Comparison of ENCODE assay signal across 26 mouse cellular contexts in genomic region chr5:98842600-98843310, GRCm38 (mm10). TPM values are rescaled to one million over a fixed set of nuclear protein-coding genes. Genes with fewer than 3 reads are reported as not detected.
A peak's percentile ranks its signal among the peaks of the same experiment; 100 is the strongest.
DNase-seq lines count a peak whose midpoint lies in the region; ATAC-seq and TF ChIP-seq lines count a peak whose summit lies in the region.
"Had no signal": no experiment of that assay in that cellular context is flagged by ENCODE, and none has a peak within 500 bp of the region (broad histone marks: within the 10 kb centered on the region; RNA-seq: fewer than 3 reads in every experiment).

No protein-coding gene starts in this region.

- no peaks in the 10 kb centered on the region for H3K27me3 ChIP-seq in intestine, embryonic 14.5 days (replicated peaks; ENCODE audit: control insufficient read depth, insufficient read depth, low read length)
- H3K27me3 ChIP-seq in intestine, embryonic 16.5 days (replicated peaks; ENCODE audit: control insufficient read depth, insufficient read depth, low read length): no peaks in the 10 kb centered on the region; the same call in 1 of the 2 replicates
- H3K27me3 ChIP-seq in small intestine, adult 2 months (ENCODE audit: control insufficient read depth, insufficient read depth, low read length): no peaks in the 10 kb centered on the region
- H3K27me3 ChIP-seq: CH12.LX; embryonic facial prominence, embryonic 15.5 days; forebrain, embryonic 12.5 days; Patski had no signal

- WGBS in intestine, embryonic 14.5 days: 55% methylated on average over 7 of the region's 7 CpGs
- 53% methylated on average over 7 of the region's 7 CpGs for WGBS in intestine, embryonic 16.5 days
- WGBS in small intestine, adult 2 months: 30% methylated on average over 7 of the region's 7 CpGs

- H3K4me2 ChIP-seq in intestine, embryonic 14.5 days (ENCODE audit: low read length): no peak overlapping the region
- no peak overlapping the region for H3K4me2 ChIP-seq in intestine, embryonic 16.5 days (ENCODE audit: low read depth, low read length)
- H3K4me2 ChIP-seq: embryonic facial prominence, embryonic 13.5 days; embryonic facial prominence, embryonic 15.5 days; forebrain, embryonic 12.5 days had no signal

- peaks cover 3% of the 10 kb centered on the region; the same call in 1 of the 2 replicates for H3K4me1 ChIP-seq in intestine, embryonic 14.5 days (replicated peaks; ENCODE audit: control insufficient read depth, insufficient read depth, low read length)
- peaks cover 12% of the 10 kb centered on the region for H3K4me1 ChIP-seq in intestine, embryonic 16.5 days (ENCODE audit: control insufficient read depth, insufficient read depth, low read length)
- peaks cover 21% of the 10 kb centered on the region for H3K4me1 ChIP-seq in small intestine, adult 2 months (ENCODE audit: control insufficient read depth, insufficient read depth, insufficient read length, low read length)
- H3K4me1 ChIP-seq: forebrain, embryonic 10.5 days; forebrain, embryonic 12.5 days had no signal

- H3K4me3 ChIP-seq in intestine, embryonic 14.5 days (ENCODE audit: low read depth, low read length): no peak overlapping the region
- no peak overlapping the region for H3K4me3 ChIP-seq in intestine, embryonic 16.5 days (ENCODE audit: low read length)
- H3K4me3 ChIP-seq in small intestine, adult 2 months (ENCODE audit: low read depth, low read length): no peak overlapping the region
- H3K4me3 ChIP-seq: embryonic facial prominence, embryonic 13.5 days; embryonic facial prominence, embryonic 15.5 days; erythroblast, embryonic 14.5 days; forebrain, embryonic 10.5 days; forebrain, embryonic 12.5 days had no signal

- ATAC-seq in intestine, embryonic 14.5 days (replicated peaks; ENCODE audit: low FRiP score, low TSS enrichment, low read depth): peak; percentile 68; the same call in 1 of the 2 replicates
- peak; percentile 95 for ATAC-seq in intestine, embryonic 16.5 days
- ATAC-seq: activated CD4-positive, CD25-positive, alpha-beta regulatory T cell, adult 4 months; CD4-positive, CD25-positive, alpha-beta regulatory T cell, adult 4 months; forebrain, embryonic 14.5 days; forebrain, embryonic 16.5 days; Patski had no signal

- no peak overlapping the region for H3K27ac ChIP-seq in intestine, embryonic 14.5 days (ENCODE audit: low read depth)
- H3K27ac ChIP-seq in intestine, embryonic 16.5 days (ENCODE audit: low read length): 0 out of 2 replicates have a peak overlapping the region, but pooled peaks have one; percentile 17
- peak overlapping the region; percentile 83 for H3K27ac ChIP-seq in small intestine, adult 2 months (ENCODE audit: insufficient read depth, low read depth, low read length)
- H3K27ac ChIP-seq: embryonic facial prominence, embryonic 13.5 days; embryonic facial prominence, embryonic 15.5 days; forebrain, embryonic 10.5 days; forebrain, embryonic 12.5 days had no signal

- H3K9me3 ChIP-seq in intestine, embryonic 14.5 days (ENCODE audit: control insufficient read depth, low read length): no peaks in the 10 kb centered on the region
- H3K9me3 ChIP-seq in intestine, embryonic 16.5 days (ENCODE audit: control insufficient read depth, low read length): no peaks in the 10 kb centered on the region
- H3K9me3 ChIP-seq: embryonic facial prominence, embryonic 13.5 days; embryonic facial prominence, embryonic 15.5 days; forebrain, embryonic 10.5 days; forebrain, embryonic 12.5 days had no signal

- H3K36me3 ChIP-seq in intestine, embryonic 14.5 days (ENCODE audit: control insufficient read depth, insufficient read depth, low read length): no peaks in the 10 kb centered on the region
- no peaks in the 10 kb centered on the region for H3K36me3 ChIP-seq in intestine, embryonic 16.5 days (ENCODE audit: control insufficient read depth, insufficient read depth, low read length)
- no peaks in the 10 kb centered on the region for H3K36me3 ChIP-seq in small intestine, adult 2 months (ENCODE audit: control insufficient read depth, insufficient read depth, low read length)
- H3K36me3 ChIP-seq: embryonic facial prominence, embryonic 13.5 days; embryonic facial prominence, embryonic 15.5 days; forebrain, embryonic 10.5 days; forebrain, embryonic 12.5 days; G1E had no signal

- DNase-seq in intestine, embryonic 14.5 days (ENCODE audit: low spot score): no peak
- no peak for DNase-seq in adipocyte (ENCODE audit: low spot score)
- DNase-seq in frontal cortex, postnatal 36 days (ENCODE audit: low spot score in 2 of 2): no peak
- DNase-seq: adrenal gland, adult 2 months; adrenal gland, postnatal 10 days; adrenal gland, postnatal 25 days; B cell, adult 2 months; cerebellum, adult 11 months; cerebellum, adult 18-20 months; cerebellum, adult 8-10 months; cerebellum, adult 9-11 months; cerebellum, postnatal 25 days had no signal

- H3K9ac ChIP-seq in intestine, embryonic 14.5 days (ENCODE audit: low read length): no peak overlapping the region
- no peak overlapping the region for H3K9ac ChIP-seq in intestine, embryonic 16.5 days (ENCODE audit: low read depth, low read length)
- H3K9ac ChIP-seq: embryonic facial prominence, embryonic 13.5 days; embryonic facial prominence, embryonic 15.5 days; forebrain, embryonic 12.5 days had no signal

- no peak for TF ChIP-seq CTCF in small intestine, adult 2 months (IDR thresholded peaks at IDR 0.05; ENCODE audit: extremely low read depth, insufficient read length, insufficient replicate concordance, low read depth, low read length)

- TF ChIP-seq POLR2A in small intestine, adult 2 months (IDR thresholded peaks at IDR 0.05; ENCODE audit: low read depth, low read length): no peak

RNA-seq across cellular contexts. Expression of gene Bmp3, which starts 11.5 kb away (rescaled TPM):
- 18.4 and 20.2 TPM in 2 replicates for polyA plus RNA-seq in intestine, embryonic 14.5 days (2014; fragmentation: Nextera tagmentation; extraction: Ambion mirVana)
- polyA plus RNA-seq in intestine, embryonic 16.5 days (2015; fragmentation: Nextera tagmentation; extraction: Ambion mirVana): 9.2 and 9.4 TPM in 2 replicates
- 6.2 and 11.5 TPM in 2 replicates for polyA plus RNA-seq in small intestine, adult 2 months (2012; rRNA removed)
- polyA plus RNA-seq: activated CD4-positive, CD25-positive, alpha-beta regulatory T cell, adult 4 months; erythroblast, embryonic 14.5 days; G1E had no signal
